ENCODE assay signal across 21 mouse cellular contexts in the genomic region with DNA sequence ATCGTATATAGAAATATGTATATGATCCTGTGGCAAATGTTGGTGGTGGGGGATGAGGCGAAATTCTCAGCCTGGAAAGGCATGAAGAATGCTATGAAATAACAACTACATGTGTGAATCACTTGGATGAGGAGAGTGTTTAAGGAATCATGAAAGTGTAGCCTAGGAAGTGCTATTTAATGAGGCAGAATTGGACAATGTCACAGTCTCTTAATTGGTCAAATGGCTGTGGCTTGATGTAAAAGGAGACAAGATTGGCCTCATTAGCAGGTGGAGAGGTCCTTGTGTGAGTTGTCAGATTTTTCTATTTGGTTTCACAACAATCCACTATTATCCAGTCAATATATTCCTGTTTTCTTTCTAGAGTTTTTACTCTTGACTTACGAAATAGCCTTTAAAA. TPM values are rescaled to one million over a fixed set of nuclear protein-coding genes. Genes with fewer than 3 reads are reported as not detected.
DNase-seq lines count a peak whose midpoint lies in the region; ATAC-seq lines count a peak whose summit lies in the region.
"Had no signal": no experiment of that assay in that cellular context is flagged by ENCODE, and none has a peak within 500 bp of the region (broad histone marks: within the 10 kb centered on the region; RNA-seq: fewer than 3 reads in every experiment).

No protein-coding gene starts in this region.

- H3K27ac ChIP-seq in forebrain, embryonic 11.5 days (ENCODE audit: low read depth, low read length) = no peak overlapping the region
- no peak overlapping the region for H3K27ac ChIP-seq in forebrain, embryonic 16.5 days (ENCODE audit: low read length)
- H3K27ac ChIP-seq in heart, embryonic 12.5 days (ENCODE audit: poor library complexity, severe bottlenecking) = no peak overlapping the region
- H3K27ac ChIP-seq in kidney, embryonic 16.5 days (ENCODE audit: low read length) = no peak overlapping the region
- H3K27ac ChIP-seq: embryonic facial prominence, embryonic 10.5 days; embryonic facial prominence, embryonic 12.5 days; forebrain, embryonic 12.5 days; forebrain, embryonic 15.5 days had no signal

- 0 out of 2 replicates have a peak, but pooled peaks cover 2% of the 10 kb centered on the region for H3K4me1 ChIP-seq in forebrain, embryonic 11.5 days (replicated peaks; ENCODE audit: control insufficient read depth, insufficient read depth, low read length)
- H3K4me1 ChIP-seq in forebrain, embryonic 16.5 days (replicated peaks; ENCODE audit: control insufficient read depth, insufficient read depth, low read length) = no peaks in the 10 kb centered on the region
- no peaks in the 10 kb centered on the region for H3K4me1 ChIP-seq in heart, embryonic 12.5 days (replicated peaks)
- no peaks in the 10 kb centered on the region for H3K4me1 ChIP-seq in kidney, embryonic 16.5 days (ENCODE audit: insufficient read depth, low read length)
- H3K4me1 ChIP-seq: embryonic facial prominence, embryonic 10.5 days; embryonic facial prominence, embryonic 12.5 days; forebrain, embryonic 15.5 days had no signal

- WGBS in forebrain, embryonic 11.5 days = 86% methylated on average over 3 of the region's 3 CpGs
- 58% methylated on average over 3 of the region's 3 CpGs for WGBS in forebrain, embryonic 16.5 days
- WGBS in heart, embryonic 12.5 days = 89% methylated on average over 3 of the region's 3 CpGs
- WGBS in kidney, embryonic 16.5 days = 91% methylated on average over 3 of the region's 3 CpGs

- ATAC-seq in forebrain, embryonic 11.5 days (replicated peaks; ENCODE audit: low FRiP score) = 0 out of 2 replicates have a peak, but pooled peaks have one; percentile 36
- no peak for ATAC-seq in forebrain, embryonic 16.5 days
- no peak for ATAC-seq in heart, embryonic 12.5 days (ENCODE audit: insufficient number of reproducible peaks, low FRiP score)
- ATAC-seq in kidney, embryonic 16.5 days (ENCODE audit: low FRiP score, low TSS enrichment) = no peak
- ATAC-seq: forebrain, embryonic 15.5 days had no signal

- H3K9me3 ChIP-seq in forebrain, embryonic 11.5 days (ENCODE audit: control insufficient read depth, low read length) = no peaks in the 10 kb centered on the region
- H3K9me3 ChIP-seq in forebrain, embryonic 16.5 days (ENCODE audit: control insufficient read depth, low read length) = no peaks in the 10 kb centered on the region
- no peaks in the 10 kb centered on the region for H3K9me3 ChIP-seq in heart, embryonic 12.5 days (replicated peaks)
- no peaks in the 10 kb centered on the region for H3K9me3 ChIP-seq in kidney, embryonic 16.5 days (ENCODE audit: low read length)
- H3K9me3 ChIP-seq: embryonic facial prominence, embryonic 10.5 days; embryonic facial prominence, embryonic 12.5 days; forebrain, embryonic 12.5 days; forebrain, embryonic 15.5 days; G1E had no signal

- H3K36me3 ChIP-seq in forebrain, embryonic 11.5 days (ENCODE audit: control insufficient read depth, insufficient read depth, low read length) = no peaks in the 10 kb centered on the region
- peaks cover 23% of the 10 kb centered on the region for H3K36me3 ChIP-seq in forebrain, embryonic 16.5 days (ENCODE audit: control insufficient read depth, insufficient read depth)
- no peaks in the 10 kb centered on the region for H3K36me3 ChIP-seq in heart, embryonic 12.5 days
- no peaks in the 10 kb centered on the region for H3K36me3 ChIP-seq in kidney, embryonic 16.5 days (ENCODE audit: insufficient read depth, low read length)
- H3K36me3 ChIP-seq: embryonic facial prominence, embryonic 10.5 days; embryonic facial prominence, embryonic 12.5 days; G1E had no signal

- H3K4me3 ChIP-seq in forebrain, embryonic 11.5 days (ENCODE audit: low read depth, low read length) = no peak overlapping the region
- H3K4me3 ChIP-seq in forebrain, embryonic 16.5 days (replicated peaks; ENCODE audit: low read length) = no peak overlapping the region
- H3K4me3 ChIP-seq in heart, embryonic 12.5 days = no peak overlapping the region
- no peak overlapping the region for H3K4me3 ChIP-seq in kidney, embryonic 16.5 days (ENCODE audit: low read length)
- H3K4me3 ChIP-seq: embryonic facial prominence, embryonic 10.5 days; embryonic facial prominence, embryonic 12.5 days; forebrain, embryonic 12.5 days; forebrain, embryonic 15.5 days had no signal

- DNase-seq in forebrain, embryonic 11.5 days (ENCODE audit: low spot score) = no peak
- DNase-seq in A20 (ENCODE audit: low read depth, low spot score) = peak; percentile 50
- peak; percentile 55 for DNase-seq in Muller cell, postnatal 12 days (ENCODE audit: inconsistent ontology term)
- DNase-seq in retina, embryonic 14.5 days (ENCODE audit: low spot score) = peak; percentile 34
- no peak for DNase-seq in spleen, postnatal 36 days (ENCODE audit: low spot score in 2 of 2)
- DNase-seq: adrenal gland, adult 2 months; adrenal gland, postnatal 10 days; adrenal gland, postnatal 25 days; cerebellum, adult 11-12 months; cerebellum, adult 2 months; cerebellum, adult 9-10 months; cerebellum, postnatal 10 days; cerebellum, postnatal 25 days had no signal

- no peak overlapping the region for H3K4me2 ChIP-seq in forebrain, embryonic 11.5 days (ENCODE audit: low read depth, low read length, severe bottlenecking)
- no peak overlapping the region for H3K4me2 ChIP-seq in forebrain, embryonic 16.5 days (ENCODE audit: low read length)
- H3K4me2 ChIP-seq in heart, embryonic 12.5 days = no peak overlapping the region
- no peak overlapping the region for H3K4me2 ChIP-seq in kidney, embryonic 16.5 days (replicated peaks; ENCODE audit: low read depth, low read length)
- H3K4me2 ChIP-seq: embryonic facial prominence, embryonic 12.5 days; forebrain, embryonic 12.5 days; forebrain, embryonic 15.5 days had no signal

- H3K27me3 ChIP-seq in forebrain, embryonic 11.5 days (ENCODE audit: control insufficient read depth, insufficient read depth, low read length) = no peaks in the 10 kb centered on the region
- no peaks in the 10 kb centered on the region for H3K27me3 ChIP-seq in forebrain, embryonic 16.5 days (replicated peaks; ENCODE audit: control insufficient read depth, insufficient read depth, low read length)
- H3K27me3 ChIP-seq in heart, embryonic 12.5 days (replicated peaks) = no peaks in the 10 kb centered on the region
- H3K27me3 ChIP-seq in kidney, embryonic 16.5 days (ENCODE audit: insufficient read depth, low read length) = no peaks in the 10 kb centered on the region
- H3K27me3 ChIP-seq: embryonic facial prominence, embryonic 12.5 days; forebrain, embryonic 12.5 days; forebrain, embryonic 15.5 days had no signal

- H3K9ac ChIP-seq in forebrain, embryonic 11.5 days (ENCODE audit: low read length) = no peak overlapping the region
- H3K9ac ChIP-seq in forebrain, embryonic 16.5 days (replicated peaks; ENCODE audit: low read depth, low read length) = no peak overlapping the region
- H3K9ac ChIP-seq in heart, embryonic 12.5 days = no peak overlapping the region
- no peak overlapping the region for H3K9ac ChIP-seq in kidney, embryonic 16.5 days (replicated peaks; ENCODE audit: low read length)
- H3K9ac ChIP-seq: embryonic facial prominence, embryonic 12.5 days; forebrain, embryonic 12.5 days; forebrain, embryonic 15.5 days had no signal

RNA-seq across cellular contexts. Expression of gene Cd200, which starts 17.2 kb away (rescaled TPM):
- 27.3 and 33.3 TPM in 2 replicates for polyA plus RNA-seq in forebrain, embryonic 11.5 days (2014; fragmentation: Nextera tagmentation; extraction: Ambion mirVana)
- 235 and 271 TPM in 2 replicates for polyA plus RNA-seq in forebrain, embryonic 16.5 days (2015; fragmentation: Nextera tagmentation; extraction: Ambion mirVana)
- polyA plus RNA-seq in heart, embryonic 12.5 days (2016; fragmentation: Nextera tagmentation; extraction: Ambion mirVana) = 14.6 and 15.4 TPM in 2 replicates
- 37.2 and 40.1 TPM in 2 replicates for polyA plus RNA-seq in kidney, embryonic 16.5 days (2015; fragmentation: Nextera tagmentation; extraction: Ambion mirVana)
- polyA plus RNA-seq: G1E had no signal

Comparison
In these comparisons a context has a peak if more than half of its experiments do, and no peak if none do; other contexts are left out.
1. DNase-seq: peak in A20 (single experiment), Muller cell, postnatal 12 days (single experiment) and retina, embryonic 14.5 days (single experiment); none in forebrain, embryonic 11.5 days (single experiment) and spleen, postnatal 36 days (0 of 2).